Mouse (Mus musculus) lung, adult 2 months (tissue): Measurements from ENCODE around the gene Npy. TPM values are rescaled to one million over a fixed set of nuclear protein-coding genes. Genes with fewer than 3 reads are reported as not detected.

ENCODE experiments used
- DNase-seq: peaks from one replicate; pipeline ENCODE4 v3.0.0; 2022
- H3K4me1 ChIP-seq: fragments of 200-500 bp; 2 replicates; pipeline ENCODE4 v1.6.1; 2011; ENCODE audit warnings: low read length; ENCODE audit not compliant: control insufficient read depth, insufficient read depth
- H3K4me3 ChIP-seq: fragments of 200-500 bp; replicated peaks from 2 replicates; pipeline ENCODE3; 2011; ENCODE audit warnings: low read depth, mild to moderate bottlenecking, control low read depth, low read length; ENCODE audit errors: extremely low read depth
- CTCF ChIP-seq: fragments of 200-500 bp; IDR thresholded peaks from 2 replicates; pipeline ENCODE4 v1.5.1; 2011; ENCODE audit warnings: mild to moderate bottlenecking, low read length, control low read depth; ENCODE audit not compliant: insufficient read depth
- POLR2A ChIP-seq: fragments of 200-500 bp; IDR thresholded peaks from 2 replicates; pipeline ENCODE4 v1.6.1; 2011; ENCODE audit warnings: low read depth, mild to moderate bottlenecking, control low read depth, low read length, borderline replicate concordance; ENCODE audit errors: extremely low read depth
- WGBS: fragments of 180-500 bp; shearing (Covaris S2); methylation state at CpG from one replicate; pipeline ENCODE4 v1.1.7; 2018; 5-methylcytosine and 5-hydroxymethylcytosine counted together
- polyA plus RNA-seq: library from polyadenylated mRNA; depleted of rRNA; stranded (reverse); fragments of >200 nt; gene quantifications from 2 replicates; pipeline ENCODE4 v1.2.3, GENCODE M21; 2012

Gene Npy
- polyA plus RNA-seq, 1 experiment, result 6.8 TPM

GRCm38 (mm10) chr6:49875791-49876190 lies 53.3 kb downstream of the Npy start:
- H3K4me3 ChIP-seq, result no peak overlapping the region
- H3K4me1 ChIP-seq, result no peaks in the 10 kb centered on the region
- TF ChIP-seq POLR2A (no peak), CTCF (no peak)
- DNase-seq, result no peak
- 49% methylated on average over 6 of the region's 6 CpGs for WGBS
